Mouse (Mus musculus): ENCODE measurements at regions not wholly inside any gene's neighbourhood (a gene's known extent, or its start where the extent isn't known, plus 50 kb on each side); places are given as distances from the start of the nearest gene placed in this dataset.
"Not testable (repeated sequence)": the region's sequence is repeated elsewhere in the genome, so short reads cannot be mapped to it uniquely, and the experiment has no call there.

- not testable (repeated sequence) for DNase-seq (ENCODE audit: low spot score)
Measured at GRCm38 (mm10) chr3:121582711-121583110, 50.5 kb upstream of the Slc44a3 start.

Data from ovary, postnatal 14 days (tissue).